Mouse (Mus musculus) kidney, postnatal 14 days (tissue): ENCODE measurements at regions not wholly inside any gene's neighbourhood (a gene's known extent, or its start where the extent isn't known, plus 50 kb on each side); places are given as distances from the start of the nearest gene placed in this dataset.
A peak's percentile ranks its signal among the peaks of the same experiment; 100 is the strongest.

ENCODE experiments used
- DNase-seq: peaks from one replicate; pipeline ENCODE4 v3.0.0; 2022; ENCODE audit warnings: mixed read lengths

DNA sequence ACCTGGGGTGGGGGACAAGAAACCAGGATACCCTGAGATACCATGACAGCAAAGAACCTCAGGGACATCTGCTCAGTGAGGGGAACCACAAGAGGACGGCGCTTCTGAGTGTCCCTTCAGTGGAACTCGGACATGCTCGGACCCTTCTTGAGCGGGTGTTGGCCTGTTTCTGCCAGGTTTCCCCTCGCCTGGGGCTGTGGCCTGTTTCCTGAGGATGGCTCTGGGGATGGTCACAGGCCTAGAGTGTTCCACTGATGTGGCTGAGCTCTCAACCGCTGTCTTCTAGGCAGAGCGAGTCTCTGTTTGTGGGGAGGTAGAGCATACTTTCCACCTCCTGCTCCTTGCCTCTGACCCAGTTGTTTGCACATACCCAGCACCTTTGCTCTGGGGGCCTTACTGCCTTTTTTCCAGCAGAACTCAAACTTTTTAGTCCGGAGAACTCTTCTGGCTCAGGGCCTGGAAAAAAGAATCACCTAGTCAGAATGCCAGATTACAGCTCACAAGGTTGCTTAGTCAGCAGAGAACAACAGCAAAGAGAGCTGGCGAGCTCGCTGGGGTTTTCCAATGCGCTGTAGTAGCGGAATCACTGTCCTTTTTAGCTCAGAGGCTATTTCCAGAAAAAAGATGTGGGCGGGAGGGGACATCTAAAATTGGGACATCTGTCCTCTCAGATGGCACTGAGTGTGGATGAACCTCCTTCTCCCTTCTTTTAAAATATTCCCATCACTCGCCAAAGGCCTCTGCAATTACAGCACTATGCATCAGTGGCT lies 65.3 kb downstream of the Med10 start:
- no peak for DNase-seq

DNA sequence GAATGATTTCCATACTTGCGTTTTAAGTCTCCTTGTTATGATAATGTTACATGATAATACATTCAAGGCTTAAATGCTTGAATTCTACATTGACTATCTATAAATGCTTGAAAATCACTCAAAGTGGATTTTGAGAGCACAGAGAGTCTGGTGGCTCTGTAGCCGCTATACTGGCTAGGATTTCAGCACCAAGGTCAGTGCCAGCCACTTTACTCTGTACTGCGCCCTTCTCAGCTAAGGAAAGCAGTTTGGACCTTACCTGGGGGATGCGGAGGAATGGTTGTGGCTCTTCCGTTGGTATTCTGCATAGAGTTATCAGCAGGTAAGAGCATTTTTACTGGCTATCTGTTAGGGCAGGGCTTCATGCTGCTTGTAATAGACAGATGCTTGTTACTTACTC lies 94.3 kb downstream of the Med10 start:
- DNase-seq = peak; percentile 18

DNA sequence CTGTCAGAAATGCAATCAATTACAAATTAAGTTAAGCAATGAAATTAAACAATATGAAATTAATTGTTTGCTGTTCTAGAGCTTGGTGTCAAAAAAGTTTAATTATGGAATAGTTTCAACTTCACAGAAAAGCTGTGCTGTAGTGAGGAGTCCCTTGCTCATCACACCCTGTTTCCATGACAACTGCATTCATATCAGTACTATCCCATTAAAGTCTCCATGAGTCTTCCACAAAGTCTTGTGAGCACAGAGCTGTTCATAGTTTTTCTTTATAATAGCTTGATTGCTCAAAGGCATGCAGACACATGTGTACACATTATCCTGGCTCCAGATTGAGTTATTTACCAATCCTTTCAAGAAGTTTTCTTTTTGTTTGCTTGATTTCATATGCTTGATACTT lies 98.9 kb downstream of the Med10 start:
- DNase-seq = no peak

DNA sequence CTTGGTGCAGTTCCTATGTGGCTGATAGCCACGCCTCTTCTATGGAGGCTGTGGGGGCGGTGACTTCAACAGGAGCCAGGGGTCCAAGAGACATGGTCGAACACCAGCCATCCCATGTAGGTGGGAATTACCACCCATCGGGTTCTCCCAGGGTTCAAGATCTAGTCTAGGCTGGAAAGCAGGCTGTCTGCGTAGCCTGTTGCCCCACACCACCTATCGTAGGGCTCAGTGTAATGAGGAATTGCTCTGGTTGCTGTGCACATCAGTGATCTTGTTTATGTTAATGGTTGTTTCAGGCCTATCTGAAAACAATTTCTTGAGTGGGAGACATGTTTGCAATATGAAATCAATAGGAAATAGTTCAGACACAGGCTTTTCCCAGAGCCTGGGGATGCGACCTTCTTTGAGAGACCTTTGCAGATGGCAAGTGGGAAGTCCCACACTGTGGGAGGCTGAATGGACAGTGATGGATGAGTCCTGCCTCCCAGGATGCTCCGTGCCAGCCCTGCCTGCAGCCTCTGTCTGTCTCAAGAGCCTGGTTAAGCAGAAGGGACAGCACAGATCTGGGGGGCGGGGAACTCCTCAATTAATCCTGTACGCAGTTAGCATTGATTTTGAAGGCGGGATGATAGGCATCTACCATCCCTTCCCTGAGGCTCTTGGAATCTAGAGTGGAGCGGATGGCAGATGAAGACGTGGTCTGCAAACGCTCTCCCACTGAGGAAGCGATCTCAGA lies 104.8 kb downstream of the Med10 start:
- DNase-seq = no peak

DNA sequence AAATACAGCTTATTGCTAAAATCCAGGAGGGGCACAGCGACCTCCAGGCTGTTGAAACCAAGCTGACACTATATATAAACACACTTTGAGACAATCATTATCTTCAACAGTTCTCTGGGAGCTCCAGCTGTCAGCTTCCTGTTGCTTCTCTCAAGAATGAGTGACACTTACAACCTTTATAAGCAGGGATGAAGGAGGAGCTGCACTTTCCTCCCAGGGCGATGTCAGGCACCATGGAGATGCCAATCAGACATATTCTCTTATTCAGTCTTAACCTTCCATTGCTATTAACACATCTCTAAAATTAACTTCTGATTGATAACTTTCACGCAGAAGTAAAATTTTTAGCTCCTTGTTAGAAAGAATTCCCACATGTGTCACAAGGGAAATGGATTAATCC lies 113.6 kb downstream of the Med10 start:
- no peak for DNase-seq

DNA sequence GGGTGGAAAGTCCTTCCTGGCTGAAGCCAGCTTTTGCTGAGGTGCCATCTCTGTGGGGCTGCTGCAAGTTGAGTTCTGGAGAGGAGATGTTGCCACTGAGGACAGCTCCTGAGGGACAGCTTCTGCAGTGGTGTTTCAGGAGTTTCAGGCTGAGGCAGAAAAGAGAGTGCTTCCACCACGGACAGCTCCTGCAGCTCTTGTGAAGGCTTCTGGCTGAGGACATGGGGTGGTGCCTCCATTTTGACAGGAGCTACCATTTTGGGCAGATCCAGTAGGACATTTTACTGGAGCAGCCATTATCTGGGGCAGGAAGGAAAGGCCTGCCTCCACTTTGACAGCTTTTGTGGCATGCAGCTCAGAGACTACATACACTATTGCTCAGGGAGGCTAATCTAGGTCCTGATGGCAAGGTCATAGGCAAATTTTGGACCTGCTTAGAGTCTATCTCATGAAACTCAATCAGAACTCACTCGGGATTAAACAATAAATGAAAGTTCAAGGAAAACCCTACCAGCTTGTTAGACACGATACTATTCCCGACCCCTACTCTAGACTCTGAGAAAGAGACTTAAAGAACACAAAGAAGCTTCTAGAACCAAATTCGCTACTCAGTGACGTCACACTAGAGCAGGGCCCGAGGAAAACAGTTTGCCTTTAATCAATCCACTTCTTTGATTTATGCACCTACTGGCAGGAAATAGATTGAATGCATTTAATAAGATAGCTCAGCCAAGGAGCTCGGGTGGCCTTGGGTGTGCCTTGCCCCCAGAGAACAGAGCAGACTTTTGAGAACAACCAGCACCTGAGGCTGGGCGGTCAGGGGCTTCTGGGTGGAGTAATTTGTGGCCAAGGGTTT lies 130.7 kb downstream of the Med10 start:
- no peak for DNase-seq

DNA sequence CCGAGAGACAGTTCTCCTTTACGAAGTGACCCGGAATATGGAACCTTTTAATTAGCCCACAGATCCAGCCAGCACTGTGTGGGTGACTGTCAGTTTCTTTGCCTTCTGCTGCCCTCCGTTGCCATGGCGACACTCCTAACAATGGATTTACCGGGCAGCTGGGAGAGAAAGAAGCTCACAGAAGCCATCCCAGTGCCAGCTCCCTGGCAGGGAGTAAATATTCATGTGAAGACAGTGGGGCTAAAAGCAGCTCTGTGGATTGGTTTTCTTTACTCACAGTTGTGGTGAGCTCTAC lies 131.3 kb downstream of the Med10 start:
- DNase-seq = no peak

DNA sequence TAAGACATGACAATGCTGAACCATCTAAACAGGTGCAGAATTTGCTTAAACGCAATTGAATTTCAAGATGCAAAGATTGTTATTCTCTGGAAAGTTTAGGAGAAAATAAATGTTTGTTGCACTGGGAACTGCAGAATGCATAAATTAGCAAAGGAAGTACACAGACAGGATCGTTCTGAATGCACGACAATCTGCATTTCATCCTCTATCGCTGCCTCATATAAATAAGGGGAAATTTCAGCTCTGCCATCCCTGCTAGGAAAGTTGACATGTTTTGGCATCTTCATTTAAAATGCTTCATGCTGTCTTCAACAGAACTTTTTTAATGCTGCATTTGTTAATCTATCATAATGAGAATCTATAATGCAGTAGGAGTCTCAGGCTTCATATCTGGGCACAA lies 137.6 kb downstream of the Med10 start:
- DNase-seq = no peak

DNA sequence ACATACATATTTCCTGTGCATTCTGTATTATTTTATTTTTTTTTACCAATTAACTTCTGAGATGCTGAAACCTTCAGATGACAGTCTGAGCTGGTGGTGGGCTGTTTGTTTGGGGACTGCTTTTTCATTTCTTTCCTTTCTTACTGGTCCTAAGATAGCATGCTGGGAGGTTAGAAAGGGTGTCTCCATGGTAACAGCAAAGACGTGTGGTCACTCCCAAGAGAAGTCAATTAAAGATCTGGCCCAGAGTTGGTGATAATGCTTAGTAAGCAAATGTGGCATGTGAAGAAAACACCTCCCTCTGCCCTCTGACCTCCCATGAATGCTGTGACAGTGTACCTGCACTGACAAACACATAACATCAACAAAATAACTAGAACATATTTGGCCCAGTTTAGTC lies 142.5 kb downstream of the Med10 start:
- no peak for DNase-seq

DNA sequence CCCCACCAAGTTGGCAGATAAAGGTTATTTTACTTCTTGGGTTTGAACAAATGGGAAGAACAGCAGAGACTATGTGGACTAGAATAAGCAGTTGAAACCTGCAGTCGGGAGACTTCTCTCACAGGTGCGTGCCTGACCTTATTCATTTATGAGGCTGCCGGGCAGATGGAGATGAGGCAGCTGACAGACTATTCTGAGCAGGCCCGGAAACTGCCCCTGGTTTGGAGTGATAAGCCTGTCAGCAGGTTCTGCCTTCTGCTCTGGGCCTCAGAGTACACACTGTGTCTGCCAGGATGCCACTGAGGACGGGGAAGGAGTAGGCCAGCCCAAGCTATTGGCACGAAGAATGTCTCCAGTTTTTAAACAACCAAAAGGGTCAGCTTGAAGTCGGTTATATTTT lies 144.4 kb downstream of the Med10 start:
- no peak for DNase-seq

DNA sequence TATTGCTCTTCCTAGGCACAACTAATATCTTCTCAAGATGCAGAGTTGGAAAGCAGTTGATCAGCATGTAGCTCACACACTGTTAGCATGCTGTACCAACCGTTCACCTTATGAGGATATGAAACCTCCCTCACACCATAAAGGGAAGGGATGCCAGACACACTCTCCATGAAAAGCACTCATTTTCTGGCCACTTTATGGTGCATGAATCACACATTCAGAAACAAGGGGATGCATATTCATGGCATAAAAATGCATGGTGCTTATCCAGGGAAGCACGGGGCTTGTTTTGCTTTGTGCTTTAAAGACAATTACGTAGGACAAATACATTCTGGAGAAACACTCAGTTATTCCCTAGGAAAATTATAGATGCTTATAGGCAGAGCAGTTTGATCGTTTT lies 149.9 kb downstream of the Med10 start:
- DNase-seq = no peak

DNA sequence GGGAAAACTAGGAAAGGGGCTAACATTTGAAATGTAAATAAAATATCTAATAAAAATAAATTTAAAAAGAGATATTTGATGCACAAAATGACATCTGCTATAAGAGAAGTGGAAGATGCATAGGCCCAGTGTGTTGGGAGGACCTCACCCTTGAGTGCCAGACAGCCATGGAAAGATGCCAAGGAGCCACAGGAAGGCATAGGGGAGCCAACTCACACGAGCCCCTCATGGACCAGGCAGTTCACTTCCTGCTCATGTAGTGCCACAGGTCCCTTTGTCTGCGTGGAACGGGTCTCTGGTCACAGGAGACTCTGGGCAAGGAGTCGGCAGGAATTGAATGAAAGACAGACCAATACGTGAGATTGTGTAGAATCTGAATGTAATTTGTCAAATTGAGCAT lies 152.0 kb downstream of the Med10 start:
- no peak for DNase-seq

DNA sequence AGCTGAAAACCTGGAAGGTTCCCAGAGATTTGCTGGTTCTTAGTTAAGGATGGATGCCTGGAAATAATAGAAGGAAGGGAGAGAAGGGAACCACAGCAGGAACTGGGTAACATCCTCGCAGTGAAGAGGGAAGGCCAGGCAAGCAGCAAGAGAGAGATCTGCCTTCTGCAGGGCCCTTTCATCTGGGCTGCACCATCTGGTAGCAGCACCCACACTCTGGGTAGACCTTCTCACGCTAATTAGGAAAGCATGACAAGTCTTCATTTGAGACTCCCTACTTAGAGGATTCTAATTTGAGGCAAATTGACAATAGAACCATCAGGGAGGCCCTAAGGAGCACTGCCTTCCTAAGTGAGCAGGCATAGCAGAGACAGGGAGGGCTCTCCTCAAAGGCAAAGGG lies 153.3 kb downstream of the Med10 start:
- DNase-seq = no peak

DNA sequence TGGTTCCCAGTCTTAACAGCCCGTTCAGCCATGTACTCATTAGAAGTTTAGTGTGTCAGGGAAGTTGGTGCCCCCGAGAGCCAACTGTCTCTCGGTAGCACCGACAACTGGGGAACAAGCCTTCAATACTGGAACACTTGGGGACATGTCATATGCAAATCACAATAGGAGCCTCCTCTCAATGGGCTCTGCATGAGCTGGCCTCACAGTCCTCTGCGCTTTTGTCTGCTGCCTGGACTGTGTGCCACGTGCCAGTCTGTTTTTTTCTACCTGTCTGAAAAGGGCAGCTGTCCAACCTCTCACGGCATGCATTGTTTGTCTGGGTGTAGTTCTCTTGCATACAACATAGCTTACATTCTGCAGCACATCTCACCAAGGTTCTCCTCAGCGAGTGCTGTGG lies 161.7 kb downstream of the Med10 start:
- DNase-seq = no peak

DNA sequence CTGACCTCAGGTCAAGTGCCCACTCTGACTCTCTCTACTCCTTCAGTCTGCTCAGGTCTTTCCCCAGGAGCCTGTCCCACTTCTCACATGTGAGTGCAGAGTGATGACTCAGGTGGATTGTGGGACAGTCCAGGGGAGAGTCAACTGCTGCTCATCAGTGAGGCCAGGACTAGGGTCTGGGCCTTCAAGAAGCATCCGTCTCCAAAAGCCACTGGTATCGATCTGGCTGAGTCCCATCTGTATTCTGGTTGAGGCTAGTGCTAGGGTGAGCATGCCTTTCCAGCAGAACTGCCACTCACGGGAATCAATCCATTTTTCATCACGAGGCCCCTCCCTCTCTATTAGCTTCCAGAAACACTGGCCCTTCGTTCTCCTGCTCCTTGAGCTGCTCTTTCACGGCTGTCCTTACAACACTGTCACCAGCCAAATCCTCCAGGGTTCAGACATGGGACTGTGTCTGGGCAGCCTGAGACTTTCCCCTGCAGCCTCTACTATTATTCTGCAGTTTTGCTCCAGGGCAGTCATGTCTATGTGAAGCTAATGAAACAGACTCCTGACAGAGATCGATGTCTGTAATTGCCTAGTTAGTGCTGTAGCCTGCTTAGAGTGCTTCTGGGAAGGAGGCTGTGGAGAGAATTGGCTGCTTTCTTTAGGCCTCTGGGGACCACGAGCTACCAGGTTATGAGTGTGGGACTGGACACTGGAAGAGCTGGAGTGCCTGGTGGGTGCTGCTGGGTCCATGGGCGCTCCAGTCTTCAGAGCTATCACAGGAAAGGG lies 169.3 kb downstream of the Med10 start:
- no peak for DNase-seq

DNA sequence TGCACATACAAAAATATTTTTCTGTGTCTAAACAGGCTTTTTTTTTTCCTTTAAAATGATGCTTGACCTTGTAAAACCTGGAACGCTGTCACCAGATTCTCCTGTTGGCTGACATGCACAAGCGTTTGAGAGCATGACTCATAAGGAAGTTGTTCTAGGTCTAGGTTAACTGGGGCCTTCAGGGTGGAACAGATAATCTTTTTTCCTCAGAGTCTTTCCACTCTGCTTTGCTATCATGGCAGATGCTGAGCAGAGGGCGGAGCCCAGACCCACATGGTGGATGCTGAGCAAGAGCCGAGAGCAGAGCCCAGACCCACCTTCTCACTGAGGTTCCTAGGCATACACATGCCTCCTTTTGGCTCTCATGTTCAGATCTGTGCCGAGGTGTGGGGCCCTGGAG lies 172.6 kb downstream of the Med10 start:
- no peak for DNase-seq

DNA sequence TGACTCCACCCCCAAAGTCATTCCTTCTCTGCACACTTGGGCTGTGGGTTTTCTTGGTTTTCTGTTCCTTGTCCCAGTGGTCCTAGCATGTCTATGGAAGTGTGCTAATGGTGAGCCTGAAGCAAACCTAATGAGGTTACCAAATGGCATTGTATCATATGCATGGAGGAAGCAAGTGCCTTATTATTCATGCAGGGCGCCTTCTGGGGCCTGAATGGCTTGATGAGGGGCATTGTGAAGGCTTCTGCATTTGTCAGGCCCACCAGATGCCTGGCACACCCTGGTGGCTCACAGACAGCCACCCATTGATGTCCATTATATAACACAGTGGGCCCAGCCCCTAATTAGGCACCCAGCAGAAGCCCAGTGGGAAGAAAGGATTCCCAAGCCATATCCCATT lies 182.0 kb downstream of the Med10 start:
- no peak for DNase-seq

DNA sequence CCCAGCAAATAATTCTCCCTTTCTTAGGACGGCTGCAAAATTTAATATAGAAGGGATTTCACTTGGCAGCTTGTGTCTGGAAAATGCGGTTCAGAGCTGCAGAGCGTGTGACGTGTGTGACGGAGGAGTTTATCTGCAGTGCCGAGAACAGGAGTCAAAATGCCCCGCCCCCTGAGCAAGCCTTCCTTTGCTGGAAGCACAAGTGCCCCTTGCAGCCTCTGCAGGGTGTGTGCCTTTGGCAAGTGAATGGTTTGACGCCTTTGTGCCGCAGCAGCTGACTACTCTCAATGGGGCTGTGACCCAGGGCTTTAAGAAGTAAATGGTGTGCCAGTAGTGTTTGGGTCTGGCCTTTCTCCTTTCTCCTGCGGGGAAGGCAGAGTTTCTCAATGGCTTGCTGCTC lies 185.0 kb downstream of the Med10 start:
- peak; percentile 3 for DNase-seq

DNA sequence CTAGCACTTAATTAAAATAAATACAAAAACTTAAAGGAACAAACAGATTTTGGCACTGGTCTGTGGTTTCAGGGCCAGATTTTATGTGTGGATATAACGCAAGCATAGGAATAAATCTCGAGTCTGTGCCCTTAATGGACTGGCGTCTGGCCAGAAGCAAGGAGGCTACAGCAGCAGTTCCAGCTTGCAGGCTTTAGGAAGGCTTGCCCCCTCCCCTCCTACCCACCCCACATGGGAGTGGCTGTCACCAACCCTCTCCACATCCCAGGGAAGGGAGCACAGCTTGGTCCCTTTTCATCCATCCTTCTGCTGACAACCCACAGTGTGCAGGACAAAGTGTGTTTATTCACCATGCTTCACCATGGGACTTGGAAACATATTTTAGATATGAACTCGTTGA lies 186.1 kb downstream of the Med10 start:
- peak; percentile 5 for DNase-seq

DNA sequence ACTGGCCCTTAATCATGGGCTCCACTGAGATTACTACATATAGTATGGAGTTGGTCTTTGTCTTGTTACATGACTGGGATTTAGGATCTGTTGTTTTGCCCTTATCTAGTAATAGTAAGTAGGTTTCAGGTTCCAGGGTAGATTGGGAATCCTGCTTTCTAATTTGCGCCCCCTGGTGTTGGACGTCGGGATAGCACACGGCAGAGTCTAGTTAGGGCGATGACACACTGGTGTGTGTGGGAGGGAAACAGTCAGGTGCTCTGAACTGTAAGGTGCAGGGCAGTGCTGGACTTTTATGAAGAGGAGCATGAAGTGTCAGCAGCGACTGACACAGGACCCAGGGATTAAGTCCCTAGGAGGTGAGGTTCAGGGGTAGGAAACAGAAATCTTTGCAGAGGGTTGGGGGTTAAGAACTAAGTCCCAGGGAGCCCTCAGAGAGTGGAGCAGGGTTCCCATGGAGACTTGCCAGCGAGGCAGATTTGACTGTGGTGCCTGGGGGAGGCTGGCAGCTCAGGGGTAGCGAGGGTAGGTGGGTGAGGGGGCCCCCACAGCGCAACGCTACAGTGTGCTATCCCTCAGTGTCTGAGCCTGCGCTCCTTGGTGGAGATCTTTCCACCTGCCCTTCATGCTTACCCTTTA lies 189.2 kb downstream of the Med10 start:
- peak; percentile 35 for DNase-seq

DNA sequence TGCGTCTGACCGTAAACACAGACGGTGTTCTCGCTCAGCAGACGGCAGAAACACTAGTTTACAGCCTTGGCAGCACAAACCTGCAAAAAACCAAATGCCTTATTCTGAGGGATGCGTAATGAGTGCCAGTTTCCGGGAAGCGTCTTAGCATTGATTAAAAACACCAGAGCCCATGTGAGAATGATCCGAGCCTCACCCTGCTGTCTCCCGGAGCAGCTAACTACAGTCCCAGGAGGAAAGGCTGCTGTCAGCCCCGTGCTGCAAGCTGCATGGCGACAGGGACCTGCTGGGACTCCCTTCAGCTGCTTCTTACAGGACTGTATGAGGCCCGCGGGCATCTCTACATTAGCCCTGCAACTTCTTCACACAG lies 189.7 kb downstream of the Med10 start:
- no peak for DNase-seq

DNA sequence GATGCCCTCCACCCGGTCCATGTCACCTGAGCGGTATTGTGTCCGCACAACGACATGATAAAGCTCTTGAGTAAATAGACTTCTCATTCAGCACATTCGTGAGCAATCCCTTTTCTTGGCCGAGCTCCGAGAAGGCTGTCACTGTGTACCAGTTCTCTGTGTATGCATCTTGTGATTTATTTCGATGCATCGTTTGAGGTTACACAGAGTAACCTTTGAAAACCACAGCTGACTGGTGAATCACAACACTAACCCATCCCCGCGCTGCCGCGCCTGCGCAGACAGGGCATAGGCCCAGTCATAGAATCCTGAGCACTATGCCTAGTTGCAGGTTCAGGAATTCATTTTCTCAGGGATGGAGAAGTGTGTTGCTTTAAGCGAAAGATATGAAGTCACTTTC lies 201.4 kb downstream of the Med10 start:
- DNase-seq = no peak

DNA sequence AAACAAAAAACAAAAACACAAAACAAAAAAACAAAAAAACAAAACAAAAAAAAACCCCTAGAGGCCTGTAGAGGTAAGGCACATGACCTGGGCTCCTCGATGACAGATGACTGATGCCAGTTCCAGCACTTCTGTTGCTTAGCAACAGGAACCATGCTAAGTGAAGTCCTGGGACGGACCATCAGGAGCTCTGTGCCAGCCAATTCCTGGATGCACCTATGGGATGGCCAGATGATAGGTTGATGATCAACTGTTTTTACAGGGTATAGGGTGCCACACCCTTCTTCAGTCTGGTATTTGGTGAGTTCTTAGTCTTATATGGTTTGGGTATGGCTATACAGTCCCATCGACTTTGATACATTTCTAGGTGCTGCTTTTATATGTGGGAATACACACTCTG lies 209.9 kb downstream of the Med10 start:
- DNase-seq = no peak
